22 mouse cellular contexts compared by ENCODE assay signal in genomic region chr5:142574323-142575057, GRCm38 (mm10). TPM values are rescaled to one million over a fixed set of nuclear protein-coding genes. Genes with fewer than 3 reads are reported as not detected.
"Had no signal": no experiment of that assay in that cellular context is flagged by ENCODE, and none has a peak within 500 bp of the region (broad histone marks: within the 10 kb centered on the region; RNA-seq: fewer than 3 reads in every experiment).

No protein-coding gene starts in this region.

- H3K4me2 ChIP-seq: limb, embryonic 13.5 days; liver, embryonic 12.5 days; liver, embryonic 15.5 days; neural tube, embryonic 12.5 days; neural tube, embryonic 15.5 days; stomach, embryonic 15.5 days had no signal

- H3K36me3 ChIP-seq: limb, embryonic 10.5 days; limb, embryonic 13.5 days; neural tube, embryonic 12.5 days; stomach, embryonic 15.5 days had no signal

- H3K4me3 ChIP-seq: limb, embryonic 10.5 days; limb, embryonic 13.5 days; liver, embryonic 12.5 days; liver, embryonic 15.5 days; midbrain, embryonic 10.5 days; neural tube, embryonic 12.5 days; neural tube, embryonic 15.5 days; stomach, embryonic 15.5 days had no signal

- H3K27ac ChIP-seq: limb, embryonic 10.5 days; limb, embryonic 13.5 days; liver, embryonic 12.5 days; liver, embryonic 15.5 days; midbrain, embryonic 10.5 days; neural tube, embryonic 12.5 days; neural tube, embryonic 15.5 days; stomach, embryonic 15.5 days had no signal

- H3K9ac ChIP-seq: limb, embryonic 13.5 days; liver, embryonic 12.5 days; liver, embryonic 15.5 days; neural tube, embryonic 12.5 days; neural tube, embryonic 15.5 days; stomach, embryonic 15.5 days had no signal

- H3K27me3 ChIP-seq: limb, embryonic 13.5 days; liver, embryonic 12.5 days; liver, embryonic 15.5 days; neural tube, embryonic 12.5 days; neural tube, embryonic 15.5 days; stomach, embryonic 15.5 days had no signal

- ATAC-seq: liver, embryonic 12.5 days had no signal

- H3K4me1 ChIP-seq: limb, embryonic 10.5 days; limb, embryonic 13.5 days; liver, embryonic 12.5 days; liver, embryonic 15.5 days; midbrain, embryonic 10.5 days; neural tube, embryonic 12.5 days; neural tube, embryonic 15.5 days; stomach, embryonic 15.5 days had no signal

- DNase-seq: kidney, adult 9 months; kidney, postnatal 14 days; kidney, postnatal 4 days; liver; lung, adult 2 months; lung, postnatal 14 days; lung, postnatal 4 days; midbrain, embryonic 14.5 days; right cerebral cortex, adult 18-20 months; right cerebral cortex, postnatal 14 days; right cerebral cortex, postnatal 4 days; thymus, postnatal 25 days had no signal

- H3K9me3 ChIP-seq: limb, embryonic 10.5 days; limb, embryonic 13.5 days; liver, embryonic 15.5 days; neural tube, embryonic 15.5 days; stomach, embryonic 15.5 days had no signal

RNA-seq across cellular contexts. Expression of gene Radil, which starts 23.6 kb away (rescaled TPM):
- total RNA-seq: megakaryocyte progenitor cell, adult 5-6 weeks had no signal

RNA-seq across cellular contexts. Expression of gene Mmd2, which starts 34.1 kb away (rescaled TPM):
- total RNA-seq: megakaryocyte progenitor cell, adult 5-6 weeks had no signal

RNA-seq across cellular contexts. Expression of gene Papolb, which starts 44.6 kb away (rescaled TPM):
- total RNA-seq: megakaryocyte progenitor cell, adult 5-6 weeks had no signal
- polyA plus RNA-seq: liver, embryonic 15.5 days; thymus, postnatal 0 days had no signal
